In genomic region chr2:122657707-122658524, GRCm38 (mm10) we compare ENCODE assay signal across 33 mouse cellular contexts. TPM values are rescaled to one million over a fixed set of nuclear protein-coding genes. Genes with fewer than 3 reads are reported as not detected.
DNase-seq lines count a peak whose midpoint lies in the region; ATAC-seq lines count a peak whose summit lies in the region.
"Had no signal": no experiment of that assay in that cellular context is flagged by ENCODE, and none has a peak within 500 bp of the region (broad histone marks: within the 10 kb centered on the region; RNA-seq: fewer than 3 reads in every experiment).

No protein-coding gene starts in this region.

- H3K4me2 ChIP-seq in stomach, embryonic 16.5 days (ENCODE audit: low read depth, low read length): no peak overlapping the region
- H3K4me2 ChIP-seq: embryonic facial prominence, embryonic 13.5 days; forebrain, embryonic 13.5 days; heart, embryonic 11.5 days; hindbrain, embryonic 13.5 days; kidney, embryonic 15.5 days; liver, embryonic 15.5 days; lung, embryonic 15.5 days; neural tube, embryonic 13.5 days had no signal

- no peaks in the 10 kb centered on the region for H3K27me3 ChIP-seq in stomach, embryonic 16.5 days (ENCODE audit: control insufficient read depth, insufficient read depth, low read length)
- H3K27me3 ChIP-seq: embryonic facial prominence, embryonic 13.5 days; forebrain, embryonic 13.5 days; hindbrain, embryonic 13.5 days; kidney, embryonic 15.5 days; liver, embryonic 15.5 days; lung, embryonic 15.5 days; neural tube, embryonic 13.5 days had no signal

- peak; percentile 11 for DNase-seq in ES-CJ7 (ENCODE audit: low read depth, low spot score)
- peak; percentile 89 for DNase-seq in large intestine, adult 2 months (ENCODE audit: low read depth, low spot score)
- no peak for DNase-seq in adrenal gland, postnatal 10 days
- DNase-seq in gastrocnemius, adult 8-10 months (ENCODE audit: low spot score in 2 of 2): no peak
- DNase-seq in left cerebral cortex, adult 18-20 months (ENCODE audit: low spot score in 2 of 2): no peak
- DNase-seq: cerebellum, adult 11 months; cerebellum, postnatal 14 days; gastrocnemius, adult 2 months; heart, postnatal 14 days; kidney, postnatal 4 days; layer of hippocampus, adult 9-11 months; liver; lung, postnatal 36 days; retina, postnatal 1 day; right cerebral cortex, postnatal 25 days had no signal

- H3K36me3 ChIP-seq in stomach, embryonic 16.5 days (ENCODE audit: control insufficient read depth, insufficient read depth, low read length): no peaks in the 10 kb centered on the region
- H3K36me3 ChIP-seq: embryonic facial prominence, embryonic 13.5 days; hindbrain, embryonic 13.5 days; kidney, embryonic 15.5 days; limb, embryonic 10.5 days; liver, embryonic 15.5 days; lung, embryonic 15.5 days; midbrain, embryonic 10.5 days; neural tube, embryonic 13.5 days had no signal

- no peaks in the 10 kb centered on the region for H3K4me1 ChIP-seq in stomach, embryonic 16.5 days (ENCODE audit: control insufficient read depth, insufficient read depth, low read length)
- H3K4me1 ChIP-seq: embryonic facial prominence, embryonic 13.5 days; forebrain, embryonic 13.5 days; hindbrain, embryonic 13.5 days; kidney, embryonic 15.5 days; limb, embryonic 10.5 days; liver, embryonic 15.5 days; lung, embryonic 15.5 days; neural tube, embryonic 13.5 days had no signal

- peak overlapping the region; percentile 92 for H3K27ac ChIP-seq in stomach, embryonic 16.5 days (ENCODE audit: low read length)
- H3K27ac ChIP-seq: embryonic facial prominence, embryonic 13.5 days; forebrain, embryonic 13.5 days; gastrocnemius, adult 2 months; hindbrain, embryonic 13.5 days; kidney, embryonic 15.5 days; limb, embryonic 10.5 days; liver, embryonic 15.5 days; lung, embryonic 15.5 days; midbrain, embryonic 10.5 days; neural tube, embryonic 13.5 days had no signal

- H3K9me3 ChIP-seq in stomach, embryonic 16.5 days (replicated peaks; ENCODE audit: control insufficient read depth, low read length): no peaks in the 10 kb centered on the region
- H3K9me3 ChIP-seq: embryonic facial prominence, embryonic 13.5 days; forebrain, embryonic 13.5 days; hindbrain, embryonic 13.5 days; kidney, embryonic 15.5 days; limb, embryonic 10.5 days; liver, embryonic 15.5 days; lung, embryonic 15.5 days; midbrain, embryonic 10.5 days; neural tube, embryonic 13.5 days had no signal

- 34% methylated on average over 11 of the region's 11 CpGs for WGBS in large intestine, adult 2 months
- 67% methylated on average over 11 of the region's 11 CpGs for WGBS in stomach, embryonic 16.5 days

- H3K9ac ChIP-seq in stomach, embryonic 16.5 days (ENCODE audit: low read length): no peak overlapping the region
- H3K9ac ChIP-seq: embryonic facial prominence, embryonic 13.5 days; forebrain, embryonic 13.5 days; hindbrain, embryonic 13.5 days; kidney, embryonic 15.5 days; liver, embryonic 15.5 days; lung, embryonic 15.5 days; neural tube, embryonic 13.5 days had no signal

- ATAC-seq in granulocyte monocyte progenitor cell, adult 5-6 weeks (replicated peaks; ENCODE audit: poor library complexity, severe bottlenecking): peak; percentile 52
- peak; percentile 90 for ATAC-seq in stomach, embryonic 16.5 days (ENCODE audit: insufficient read depth, low FRiP score)
- ATAC-seq: CD4-positive, CD25-positive, alpha-beta regulatory T cell, adult 4 months; forebrain, embryonic 13.5 days; inflammation-experienced regulatory T-cells, adult 6 months; midbrain, embryonic 16.5 days had no signal

- H3K4me3 ChIP-seq in stomach, embryonic 16.5 days (replicated peaks; ENCODE audit: low read length): no peak overlapping the region
- H3K4me3 ChIP-seq: embryonic facial prominence, embryonic 13.5 days; erythroblast, embryonic 14.5 days; forebrain, embryonic 13.5 days; gastrocnemius, adult 2 months; hindbrain, embryonic 13.5 days; kidney, embryonic 15.5 days; limb, embryonic 10.5 days; liver, embryonic 15.5 days; lung, embryonic 15.5 days; midbrain, embryonic 10.5 days; myocyte; neural tube, embryonic 13.5 days had no signal

RNA-seq across cellular contexts. Expression of gene AA467197, which starts 21.1 kb away (rescaled TPM):
- total RNA-seq in granulocyte monocyte progenitor cell, adult 5-6 weeks (2014; fragmentation: Nextera tagmentation): not detected in 2 replicates
- 2.4 TPM in 2 replicates for total RNA-seq in granulocyte monocyte progenitor cell, adult 5-6 weeks (2017)
- polyA plus RNA-seq in large intestine, adult 2 months (2012; rRNA removed): 49.8 and 57.5 TPM in 2 replicates
- 34.1 and 50.8 TPM in 2 replicates for polyA plus RNA-seq in stomach, embryonic 16.5 days (2015; fragmentation: Nextera tagmentation; extraction: Ambion mirVana)
- 1 to 10 TPM in 1 of 2 experiments, under 1 TPM in 1; 0.79 to 1.3 TPM for total RNA-seq in adrenal gland, postnatal 10 days (2021)
- total RNA-seq in gastrocnemius, adult 8-10 months (2022): under 1 TPM in 1 of 4 experiments, not detected in 3; 0.38 TPM
- not detected for total RNA-seq in left cerebral cortex, adult 18-20 months (2021)
- total RNA-seq: MEL had no signal
- polyA plus RNA-seq: CD4-positive, CD25-positive, alpha-beta regulatory T cell, adult 4 months; embryonic facial prominence, embryonic 13.5 days; erythroblast, embryonic 14.5 days; forebrain, embryonic 13.5 days; hindbrain, embryonic 13.5 days; midbrain, embryonic 16.5 days; neural tube, embryonic 13.5 days had no signal

RNA-seq across cellular contexts. Expression of gene Slc30a4, which starts 44.5 kb away (rescaled TPM):
- 1.3 and 2.0 TPM in 2 replicates for total RNA-seq in granulocyte monocyte progenitor cell, adult 5-6 weeks (2014; fragmentation: Nextera tagmentation)
- 1.3 and 2.1 TPM in 2 replicates for total RNA-seq in granulocyte monocyte progenitor cell, adult 5-6 weeks (2017)
- 9.5 and 16.6 TPM in 2 replicates for polyA plus RNA-seq in large intestine, adult 2 months (2012; rRNA removed)
- polyA plus RNA-seq in stomach, embryonic 16.5 days (2015; fragmentation: Nextera tagmentation; extraction: Ambion mirVana): 9.1 and 9.5 TPM in 2 replicates
- 10 to 100 TPM; 22.9 to 23.9 TPM for total RNA-seq in adrenal gland, postnatal 10 days (2021)
- 10 to 100 TPM; 13.6 to 18.7 (median 15.7) TPM for total RNA-seq in gastrocnemius, adult 8-10 months (2022)
- total RNA-seq in left cerebral cortex, adult 18-20 months (2021): 10 to 100 TPM; 49.1 to 50.6 TPM
- total RNA-seq: MEL had no signal
- polyA plus RNA-seq: erythroblast, embryonic 14.5 days had no signal

RNA-seq across cellular contexts. Expression of gene Gatm, which starts 46.8 kb away (rescaled TPM):
- 94.8 and 123 TPM in 2 replicates for total RNA-seq in granulocyte monocyte progenitor cell, adult 5-6 weeks (2014; fragmentation: Nextera tagmentation)
- total RNA-seq in granulocyte monocyte progenitor cell, adult 5-6 weeks (2017): 96.0 and 115 TPM in 2 replicates
- polyA plus RNA-seq in large intestine, adult 2 months (2012; rRNA removed): 2.9 and 4.2 TPM in 2 replicates
- 22.5 and 47.0 TPM in 2 replicates for polyA plus RNA-seq in stomach, embryonic 16.5 days (2015; fragmentation: Nextera tagmentation; extraction: Ambion mirVana)
- 10 to 100 TPM; 12.5 to 16.5 TPM for total RNA-seq in adrenal gland, postnatal 10 days (2021)
- total RNA-seq in gastrocnemius, adult 8-10 months (2022): 1 to 10 TPM; 2.4 to 4.4 (median 3.9) TPM
- 10 to 100 TPM; 66.0 to 74.6 TPM for total RNA-seq in left cerebral cortex, adult 18-20 months (2021)
- total RNA-seq: MEL had no signal

Comparison
In these comparisons a context has a peak if more than half of its experiments do, and no peak if none do; other contexts are left out.
1. DNase-seq: peak in ES-CJ7 (single experiment) and large intestine, adult 2 months (single experiment); none in adrenal gland, postnatal 10 days (single experiment), gastrocnemius, adult 8-10 months (0 of 2) and left cerebral cortex, adult 18-20 months (0 of 2).
2. RNA of gene Slc30a4, which starts 44.5 kb away (total RNA-seq): 49.1 to 50.6 TPM in left cerebral cortex, adult 18-20 months, 22.9 to 23.9 TPM in adrenal gland, postnatal 10 days and 13.6 to 18.7 TPM in gastrocnemius, adult 8-10 months; 1.3 to 2.1 TPM in granulocyte monocyte progenitor cell, adult 5-6 weeks; every median in the first group is over 4 times any median in the second.